Mouse (Mus musculus): ENCODE data around the gene Efna2.

Efna2 gene

GRCm38 (mm10) chr10:80227877-80228775, 48.8 kb downstream of the Efna2 start:
- no peak for DNase-seq (ENCODE audit: low spot score in 2 of 2)

- DNase-seq (ENCODE audit: low spot score in 2 of 2): no peak
Measured at GRCm38 (mm10) chr10:80236145-80236825, 57.0 kb downstream of the Efna2 start.

GRCm38 (mm10) chr10:80237020-80237419, 57.7 kb downstream of the Efna2 start:
- DNase-seq (ENCODE audit: low spot score in 2 of 2): no peak

- DNase-seq (ENCODE audit: low spot score in 2 of 2): no peak
Measured at GRCm38 (mm10) chr10:80238306-80238705, 59.0 kb downstream of the Efna2 start.

All from spleen, postnatal 4 days (tissue).